Mouse (Mus musculus) small intestine, adult 2 months (tissue): ENCODE data around the gene Phox2a.

ENCODE experiments used
- CTCF ChIP-seq: fragments of 200-500 bp; IDR thresholded peaks from 2 replicates; pipeline ENCODE4 v1.5.1; 2012; ENCODE audit warnings: low read depth, mild to moderate bottlenecking, control low read depth, inconsistent platforms, low read length, moderate library complexity, mixed read lengths; ENCODE audit not compliant: insufficient replicate concordance, insufficient read length; ENCODE audit errors: extremely low read depth
- POLR2A ChIP-seq: fragments of 200-500 bp; IDR thresholded peaks from 2 replicates; pipeline ENCODE4 v1.6.1; 2012; ENCODE audit warnings: low read depth, mild to moderate bottlenecking, control low read depth, inconsistent platforms, low read length, moderate library complexity

- TF ChIP-seq CTCF, result no peak
- no peak for TF ChIP-seq POLR2A
Observed at GRCm38 (mm10) chr7:101868241-101869162, 50.4 kb downstream of the Phox2a start.
